Mouse (Mus musculus) cortical plate, adult 2 months (tissue): Measurements from ENCODE around the gene Htr1f.

ENCODE experiments used
- CTCF ChIP-seq: fragments of 200-500 bp; IDR thresholded peaks from 2 replicates; pipeline ENCODE4 v1.5.1; 2011; ENCODE audit warnings: mild to moderate bottlenecking, control low read depth, low read length; ENCODE audit not compliant: insufficient read depth; ENCODE audit errors: extremely low read depth
- POLR2A ChIP-seq: fragments of 200-500 bp; IDR thresholded peaks from 2 replicates; pipeline ENCODE4 v1.6.1; 2011; ENCODE audit warnings: mild to moderate bottlenecking, low read length, control low read depth; ENCODE audit not compliant: insufficient read depth; ENCODE audit errors: extremely low read depth

- TF ChIP-seq CTCF (no peak), POLR2A (no peak)
These were observed 76.0 kb downstream of the Htr1f start for GRCm38 (mm10) chr16:65029675-65030074.
